Mouse (Mus musculus) layer of hippocampus, postnatal 14 days (tissue): ENCODE results near the gene Lrfn1. TPM values are rescaled to one million over a fixed set of nuclear protein-coding genes. Genes with fewer than 3 reads are reported as not detected.
"Not testable (repeated sequence)": the region's sequence is repeated elsewhere in the genome, so short reads cannot be mapped to it uniquely, and the experiment has no call there.

Experiments used
- DNase-seq, 2 experiments: peaks; one replicate each; pipeline ENCODE4 v3.0.0; 2021 to 2022; ENCODE audit warnings: low spot score in 2 of 2, mixed read lengths in 1 of 2
- total RNA-seq, 2 experiments: library from RNA; stranded (reverse); gene quantifications; 2 replicates each; pipeline ENCODE4 v1.2.3; 2021

The Lrfn1 gene
- total RNA-seq, 2 experiments from 2014 or later: 80.1 to 83.1 TPM

DNA sequence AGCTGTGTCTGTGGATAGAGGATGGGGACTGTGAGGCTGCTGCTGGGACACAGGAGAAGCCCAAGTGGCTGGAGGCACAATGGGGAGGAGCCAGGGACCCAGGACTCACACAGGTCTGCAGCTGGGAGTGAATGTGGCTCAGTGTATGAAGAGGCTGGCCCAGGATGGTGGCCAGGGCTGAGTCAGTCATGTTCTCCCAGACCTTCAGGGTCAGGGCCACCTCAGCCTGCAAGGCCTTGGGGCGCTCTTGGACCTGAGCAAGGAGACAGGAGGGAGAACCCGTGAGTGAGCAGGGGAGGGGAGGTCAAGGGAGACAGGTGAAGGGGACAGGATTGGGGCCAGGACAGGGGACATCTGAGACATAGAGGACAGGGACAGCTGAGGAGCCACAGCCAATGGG is 57.3 kb downstream of the Lrfn1 start:
- not testable (repeated sequence) for DNase-seq

- DNase-seq: peak in 1 of 2 experiments; percentile 29
Measured at GRCm38 (mm10) chr7:28510405-28510974, 58.7 kb downstream of the Lrfn1 start, which contains the start of gene Ifnl2. Gene Ifnl2, minus strand, starts transcription at chr7:28510455.

- no peak for DNase-seq
Measured at GRCm38 (mm10) chr7:28511441-28511840, 59.7 kb downstream of the Lrfn1 start.

Other genes starting within 250 kb of the Lrfn1 start
- 10 to 100 TPM; 65.7 to 66.1 TPM for gene Eid2, start 184.1 kb upstream of the Lrfn1 start, total RNA-seq
- gene Eid2b, start 174.2 kb upstream of the Lrfn1 start, total RNA-seq: 10 to 100 TPM; 40.5 to 41.4 TPM
- 1 to 10 TPM; 2.4 to 3.0 TPM for gene Selenov, start 160.8 kb upstream of the Lrfn1 start, total RNA-seq
- 1 to 10 TPM; 4.9 to 5.1 TPM for gene Dll3, start 149.7 kb upstream of the Lrfn1 start, total RNA-seq
- gene Timm50, start 139.9 kb upstream of the Lrfn1 start, total RNA-seq: 10 to 100 TPM; 40.1 to 44.8 TPM
- 100 to 1,000 TPM; 109 TPM for gene Supt5, start 113.2 kb upstream of the Lrfn1 start, total RNA-seq
- 100 to 1,000 TPM; 464 to 499 TPM for gene Rps16, start 101.3 kb upstream of the Lrfn1 start, total RNA-seq
- gene Plekhg2, start 79.4 kb upstream of the Lrfn1 start, total RNA-seq: 10 to 100 TPM; 11.6 to 12.3 TPM
- 1 to 10 TPM; 3.6 to 3.9 TPM for gene Zfp36, start 71.7 kb upstream of the Lrfn1 start, total RNA-seq
- gene Med29, start 59.3 kb upstream of the Lrfn1 start, total RNA-seq: 10 to 100 TPM; 19.3 to 20.1 TPM
- 10 to 100 TPM; 73.5 to 74.2 TPM for gene Paf1, start 59.0 kb upstream of the Lrfn1 start, total RNA-seq
- gene Gmfg, start 14.5 kb upstream of the Lrfn1 start, total RNA-seq: 1 to 10 TPM; 3.2 to 3.8 TPM
- gene Ifnl2, start 58.5 kb downstream of the Lrfn1 start, total RNA-seq: not detected
- gene Ifnl3, start 70.9 kb downstream of the Lrfn1 start, total RNA-seq: not detected
- gene Sycn, start 88.9 kb downstream of the Lrfn1 start, total RNA-seq: not detected
- gene Nccrp1, start 95.3 kb downstream of the Lrfn1 start, total RNA-seq: under 1 TPM; 0.33 to 0.62 TPM
- gene Samd4b, start 146.2 kb downstream of the Lrfn1 start, total RNA-seq: 10 to 100 TPM; 69.5 to 71.6 TPM
- 10 to 100 TPM; 11.6 to 14.6 TPM for gene Pak4, start 146.2 kb downstream of the Lrfn1 start, total RNA-seq
- 1 to 10 TPM; 1.0 to 1.9 TPM for gene Acp7, start 179.4 kb downstream of the Lrfn1 start, total RNA-seq
- 10 to 100 TPM; 14.5 to 15.7 TPM for gene Fbxo27, start 240.9 kb downstream of the Lrfn1 start, total RNA-seq